Comparison of ENCODE assay signal across 8 mouse cellular contexts in genomic region chr3:79568629-79569350, GRCm38 (mm10). TPM values are rescaled to one million over a fixed set of nuclear protein-coding genes. Genes with fewer than 3 reads are reported as not detected.
A peak's percentile ranks its signal among the peaks of the same experiment; 100 is the strongest.
DNase-seq lines count a peak whose midpoint lies in the region; ATAC-seq and TF ChIP-seq lines count a peak whose summit lies in the region.

No protein-coding gene starts in this region.

- TF ChIP-seq CTCF in stomach, postnatal 0 days (IDR thresholded peaks at IDR 0.05; ENCODE audit: low read depth): peak; percentile 38

- H3K4me3 ChIP-seq in neural tube, embryonic 12.5 days: no peak overlapping the region
- H3K4me3 ChIP-seq in limb, embryonic 13.5 days: peak overlapping the region; percentile 78
- no peak overlapping the region for H3K4me3 ChIP-seq in stomach, postnatal 0 days (ENCODE audit: low read depth, low read length)

- TF ChIP-seq EP300 in stomach, postnatal 0 days (optimal IDR thresholded peaks at IDR 0.05): no peak

- H3K4me2 ChIP-seq in neural tube, embryonic 12.5 days (replicated peaks): peak overlapping the region; percentile 85
- peak overlapping the region; percentile 92 for H3K4me2 ChIP-seq in limb, embryonic 13.5 days (replicated peaks)
- no peak overlapping the region; the same call in 1 of the 2 replicates for H3K4me2 ChIP-seq in stomach, postnatal 0 days (replicated peaks; ENCODE audit: low read depth)

- no peak overlapping the region for H3K27ac ChIP-seq in neural tube, embryonic 12.5 days
- H3K27ac ChIP-seq in limb, embryonic 13.5 days: peak overlapping the region; percentile 64; the same call in 1 of the 2 replicates
- no peak overlapping the region; the same call in 1 of the 2 replicates for H3K27ac ChIP-seq in stomach, postnatal 0 days (replicated peaks)

- no peak for ATAC-seq in CD4-positive, CD25-positive, alpha-beta regulatory T cell, adult 4 months
- ATAC-seq in neural tube, embryonic 12.5 days (ENCODE audit: low FRiP score, low read depth): no peak
- ATAC-seq in limb, embryonic 13.5 days (ENCODE audit: low FRiP score, low read depth): no peak
- ATAC-seq in stomach, postnatal 0 days (ENCODE audit: low FRiP score, low TSS enrichment): no peak
- ATAC-seq in megakaryocyte, adult 5-6 weeks (ENCODE audit: poor library complexity, severe bottlenecking): no peak

- H3K9ac ChIP-seq in neural tube, embryonic 12.5 days: no peak overlapping the region
- no peak overlapping the region for H3K9ac ChIP-seq in limb, embryonic 13.5 days
- H3K9ac ChIP-seq in stomach, postnatal 0 days (ENCODE audit: low read length): no peak overlapping the region

- peak; percentile 27 for DNase-seq in CD4-positive, CD25-positive, alpha-beta regulatory T cell, adult 2 months (ENCODE audit: low read depth, low spot score)
- no peak for DNase-seq in neural tube, embryonic 10.5 days (ENCODE audit: extremely low spot score, low spot score)
- no peak for DNase-seq in stomach, postnatal 0 days (ENCODE audit: low spot score)
- no peak for DNase-seq in embryo, embryonic 10 days (ENCODE audit: low spot score)

- H3K36me3 ChIP-seq in neural tube, embryonic 12.5 days: no peaks in the 10 kb centered on the region
- H3K36me3 ChIP-seq in limb, embryonic 13.5 days: no peaks in the 10 kb centered on the region
- H3K36me3 ChIP-seq in stomach, postnatal 0 days (ENCODE audit: control insufficient read depth, insufficient read depth, low read length): no peaks in the 10 kb centered on the region

- H3K9me3 ChIP-seq in neural tube, embryonic 12.5 days: no peaks in the 10 kb centered on the region
- H3K9me3 ChIP-seq in limb, embryonic 13.5 days: no peaks in the 10 kb centered on the region
- no peaks in the 10 kb centered on the region for H3K9me3 ChIP-seq in stomach, postnatal 0 days (ENCODE audit: control insufficient read depth, low read length)

- WGBS in neural tube, embryonic 12.5 days: 86% methylated on average over 16 of the region's 16 CpGs
- WGBS in limb, embryonic 13.5 days: 73% methylated on average over 16 of the region's 16 CpGs
- 86% methylated on average over 16 of the region's 16 CpGs for WGBS in stomach, postnatal 0 days

- H3K27me3 ChIP-seq in neural tube, embryonic 12.5 days (replicated peaks): no peaks in the 10 kb centered on the region
- H3K27me3 ChIP-seq in limb, embryonic 13.5 days: no peaks in the 10 kb centered on the region
- no peaks in the 10 kb centered on the region for H3K27me3 ChIP-seq in stomach, postnatal 0 days (ENCODE audit: control insufficient read depth, insufficient read depth, low read length)

- H3K4me1 ChIP-seq in neural tube, embryonic 12.5 days: 0 out of 2 replicates have a peak, but pooled peaks cover 9% of the 10 kb centered on the region
- H3K4me1 ChIP-seq in limb, embryonic 13.5 days: peaks cover 14% of the 10 kb centered on the region
- H3K4me1 ChIP-seq in stomach, postnatal 0 days (replicated peaks; ENCODE audit: control insufficient read depth, insufficient read depth): no peaks in the 10 kb centered on the region

RNA-seq across cellular contexts. Expression of gene Fnip2, which starts 1.2 kb away (rescaled TPM):
- polyA plus RNA-seq in CD4-positive, CD25-positive, alpha-beta regulatory T cell, adult 4 months (2017; shearing (Covaris generic)): under 1 TPM; 0.51 to 0.58 TPM
- polyA plus RNA-seq in neural tube, embryonic 12.5 days (2016; fragmentation: Nextera tagmentation; extraction: Ambion mirVana): 8.7 and 9.6 TPM in 2 replicates
- polyA plus RNA-seq in limb, embryonic 13.5 days (2015; fragmentation: Nextera tagmentation; extraction: Ambion mirVana): 3.4 and 3.9 TPM in 2 replicates
- polyA plus RNA-seq in stomach, postnatal 0 days (2015; fragmentation: Nextera tagmentation; extraction: Ambion mirVana): 2.5 and 2.6 TPM in 2 replicates
- total RNA-seq in megakaryocyte, adult 5-6 weeks (2015): 17.9 and 21.3 TPM in 2 replicates
- 16.4 and 17.1 TPM in 2 replicates for total RNA-seq in megakaryocyte, adult 5-6 weeks (2017)

RNA-seq across cellular contexts. Expression of gene Ppid, which starts 22.4 kb away (rescaled TPM):
- polyA plus RNA-seq in CD4-positive, CD25-positive, alpha-beta regulatory T cell, adult 4 months (2017; shearing (Covaris generic)): 100 to 1,000 TPM; 127 to 128 TPM
- 162 and 164 TPM in 2 replicates for polyA plus RNA-seq in neural tube, embryonic 12.5 days (2016; fragmentation: Nextera tagmentation; extraction: Ambion mirVana)
- polyA plus RNA-seq in limb, embryonic 13.5 days (2015; fragmentation: Nextera tagmentation; extraction: Ambion mirVana): 187 and 192 TPM in 2 replicates
- 38.3 and 39.0 TPM in 2 replicates for polyA plus RNA-seq in stomach, postnatal 0 days (2015; fragmentation: Nextera tagmentation; extraction: Ambion mirVana)
- total RNA-seq in megakaryocyte, adult 5-6 weeks (2015): 61.9 and 62.0 TPM in 2 replicates
- 80.3 and 85.5 TPM in 2 replicates for total RNA-seq in megakaryocyte, adult 5-6 weeks (2017)
